Mouse (Mus musculus) G1E (cell line): ENCODE results near the gene Asb8. TPM values are rescaled to one million over a fixed set of nuclear protein-coding genes. Genes with fewer than 3 reads are reported as not detected.

ENCODE experiments used
- ATAC-seq: 2 replicates; pipeline ENCODE4 v1.8.0; 2016; ENCODE audit warnings: mild to moderate bottlenecking; ENCODE audit not compliant: insufficient number of reproducible peaks, poor library complexity, low FRiP score, severe bottlenecking; ENCODE audit errors: extremely low read depth
- DNase-seq: peaks from one replicate; pipeline ENCODE4 v3.0.0; 2012; ENCODE audit warnings: low spot score
- H3K27me3 ChIP-seq: 2 replicates; pipeline ENCODE4 v1.6.1; 2012; ENCODE audit warnings: mild to moderate bottlenecking, low read length, inconsistent platforms; ENCODE audit not compliant: insufficient read depth
- H3K36me3 ChIP-seq: replicated peaks from 2 replicates; pipeline ENCODE3; 2012; ENCODE audit warnings: mild to moderate bottlenecking, inconsistent platforms
- H3K4me1 ChIP-seq: 2 replicates; pipeline ENCODE4 v1.6.1; 2012; ENCODE audit warnings: low read depth, low read length, inconsistent platforms, mixed read lengths; ENCODE audit not compliant: insufficient read depth
- H3K4me3 ChIP-seq: 2 replicates; pipeline ENCODE4 v1.5.1; 2012; ENCODE audit warnings: low read depth, mild to moderate bottlenecking, inconsistent platforms, low read length, moderate library complexity, mixed read lengths
- H3K9me3 ChIP-seq: replicated peaks from 2 replicates; pipeline ENCODE4 v1.6.1; 2012; ENCODE audit warnings: inconsistent platforms
- CTCF ChIP-seq: IDR thresholded peaks from 2 replicates; pipeline ENCODE4 v1.5.1; 2012; ENCODE audit warnings: low read depth, low read length, inconsistent platforms, mixed read lengths
- GATA1 ChIP-seq: IDR thresholded peaks from 2 replicates; pipeline ENCODE4 v1.6.1; 2012; ENCODE audit warnings: borderline replicate concordance, low read length, inconsistent platforms, mixed read lengths
- GATA2 ChIP-seq: IDR thresholded peaks from 2 replicates; pipeline ENCODE4 v1.6.1; 2012; ENCODE audit warnings: low read depth, low read length, inconsistent platforms, borderline replicate concordance
- POLR2AphosphoS5 ChIP-seq: IDR thresholded peaks from 2 replicates; pipeline ENCODE4 v1.6.1; 2012; ENCODE audit warnings: low read depth, low read length, inconsistent platforms; ENCODE audit not compliant: insufficient replicate concordance
- TAL1 ChIP-seq: conservative IDR thresholded peaks from 2 replicates; pipeline ENCODE4 v1.6.1; 2012; ENCODE audit warnings: low read depth, low read length, inconsistent platforms, mixed read lengths
- polyA plus RNA-seq: library from polyadenylated mRNA; stranded (reverse); fragments of >175 nt; gene quantifications from 2 replicates; pipeline ENCODE4 v1.2.3, GENCODE M21; 2012
- total RNA-seq, 2 experiments: library from RNA; stranded (forward) in 1 of 2; stranded (reverse) in 1 of 2; fragments of 200-1000 nt in 1 of 2; fragments of >200 nt in 1 of 2; fragmentation: Nextera tagmentation in 1 of 2; gene quantifications; 2 replicates each; pipeline ENCODE4 v1.2.3; 2014 to 2017

The Asb8 gene
- total and polyA plus RNA-seq, 3 experiments = 5.1 to 37.5 (median 30.4) TPM

- TF ChIP-seq POLR2AphosphoS5 (no peak), CTCF (no peak), TAL1 (no peak), GATA2 (no peak), GATA1 (no peak)
- no peak for DNase-seq
- no peaks in the 10 kb centered on the region for H3K9me3 ChIP-seq
- no peak for ATAC-seq
- no peaks in the 10 kb centered on the region for H3K27me3 ChIP-seq
- peaks cover 99% of the 10 kb centered on the region for H3K36me3 ChIP-seq
- H3K4me1 ChIP-seq = no peaks in the 10 kb centered on the region
- no peak overlapping the region for H3K4me3 ChIP-seq
These were observed 33.3 kb downstream of the Asb8 start for GRCm38 (mm10) chr15:98131942-98132655.

GRCm38 (mm10) chr15:98131451-98131850, 34.0 kb downstream of the Asb8 start:
- Histone ChIP-seq H3K4me1 (no peaks in the 10 kb centered on the region), H3K27me3 (no peaks in the 10 kb centered on the region), H3K4me3 (no peak overlapping the region), H3K9me3 (no peaks in the 10 kb centered on the region), H3K36me3 (peaks cover 99% of the 10 kb centered on the region)
- no peak for TF ChIP-seq GATA1
- TF ChIP-seq POLR2AphosphoS5 = no peak
- TF ChIP-seq GATA2 = no peak
- TF ChIP-seq CTCF = no peak
- no peak for TF ChIP-seq TAL1
- no peak for DNase-seq
- ATAC-seq = no peak

- H3K27me3 ChIP-seq = no peaks in the 10 kb centered on the region
- peaks cover 99% of the 10 kb centered on the region for H3K36me3 ChIP-seq
- no peak for ATAC-seq
- H3K9me3 ChIP-seq = no peaks in the 10 kb centered on the region
- H3K4me1 ChIP-seq = no peaks in the 10 kb centered on the region
- TF ChIP-seq TAL1 = no peak
- TF ChIP-seq GATA1 = no peak
- TF ChIP-seq POLR2AphosphoS5 = no peak
- TF ChIP-seq CTCF = no peak
- no peak for TF ChIP-seq GATA2
- H3K4me3 ChIP-seq = no peak overlapping the region
- no peak for DNase-seq
These were observed 34.4 kb downstream of the Asb8 start for GRCm38 (mm10) chr15:98131001-98131400.

GRCm38 (mm10) chr15:98120831-98121230, 44.6 kb downstream of the Asb8 start:
- no peak overlapping the region for H3K4me3 ChIP-seq
- TF ChIP-seq POLR2AphosphoS5 (no peak), TAL1 (no peak), GATA1 (no peak), CTCF (no peak), GATA2 (no peak)
- H3K27me3 ChIP-seq = no peaks in the 10 kb centered on the region
- H3K9me3 ChIP-seq = no peaks in the 10 kb centered on the region
- DNase-seq (no peak), ATAC-seq (no peak)
- peaks cover 24% of the 10 kb centered on the region for H3K4me1 ChIP-seq
- H3K36me3 ChIP-seq = peaks cover 92% of the 10 kb centered on the region

- H3K4me3 ChIP-seq = no peak overlapping the region
- TF ChIP-seq TAL1 (no peak), POLR2AphosphoS5 (no peak), GATA2 (no peak), GATA1 (no peak), CTCF (no peak)
- H3K9me3 ChIP-seq = no peaks in the 10 kb centered on the region
- DNase-seq (no peak), ATAC-seq (no peak)
- H3K4me1 ChIP-seq = peaks cover 34% of the 10 kb centered on the region
- peaks cover 92% of the 10 kb centered on the region for H3K36me3 ChIP-seq
- no peaks in the 10 kb centered on the region for H3K27me3 ChIP-seq
These were observed 46.1 kb downstream of the Asb8 start for GRCm38 (mm10) chr15:98119363-98119762.

DNA sequence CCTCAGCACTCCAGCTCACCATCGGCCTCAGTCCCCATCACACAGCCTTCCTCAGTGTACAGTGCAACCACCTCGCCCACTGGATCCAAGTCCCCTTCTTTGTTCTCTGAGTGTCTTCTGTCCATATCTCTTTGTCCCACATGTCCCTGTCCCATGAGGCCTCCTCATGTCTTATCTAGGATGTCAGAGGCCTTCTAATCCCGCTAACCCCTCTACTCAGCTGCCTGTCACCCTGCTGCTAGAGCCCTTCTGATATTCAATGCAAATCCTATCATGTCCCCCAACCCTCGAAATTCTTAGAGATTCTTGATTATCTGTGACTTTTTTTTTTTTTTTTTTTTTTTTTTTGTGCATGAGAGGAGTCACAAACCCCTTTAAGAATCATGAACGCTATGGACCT, 49.1 kb downstream of the Asb8 start:
- Histone ChIP-seq H3K9me3 (no peaks in the 10 kb centered on the region), H3K4me1 (peaks cover 45% of the 10 kb centered on the region), H3K36me3 (peaks cover 87% of the 10 kb centered on the region), H3K4me3 (peak overlapping the region; percentile 48; the same call in 1 of the 2 replicates), H3K27me3 (no peaks in the 10 kb centered on the region)
- DNase-seq (peak; percentile 77), ATAC-seq (peak; percentile 84)
- TF ChIP-seq TAL1 (peak; percentile 72), GATA1 (no peak)
